Mouse (Mus musculus): Measurements from ENCODE around the gene Spert. TPM values are rescaled to one million over a fixed set of nuclear protein-coding genes. Genes with fewer than 3 reads are reported as not detected.

Spert gene
- total RNA-seq, 2 experiments from 2014 or later = not detected

Other genes starting within 250 kb of the Spert start
- gene Siah3, start 137.1 kb downstream of the Spert start, total RNA-seq (2021) = under 1 TPM; 0.33 to 0.50 TPM
- not detected for gene Erich6b, start 49.1 kb upstream of the Spert start, total RNA-seq (2021)
- gene Cog3, start 161.4 kb upstream of the Spert start, total RNA-seq (2021) = 10 to 100 TPM; 26.5 to 33.3 TPM
- 100 to 1,000 TPM; 206 to 215 TPM for gene Slc25a30, start 193.9 kb upstream of the Spert start, total RNA-seq (2021)

All from adrenal gland, postnatal 36 days (tissue).